Mouse (Mus musculus): ENCODE measurements around the gene Fam83d. TPM values are rescaled to one million over a fixed set of nuclear protein-coding genes. Genes with fewer than 3 reads are reported as not detected.
A peak's percentile ranks its signal among the peaks of the same experiment; 100 is the strongest.
"Not testable (repeated sequence)": the region's sequence is repeated elsewhere in the genome, so short reads cannot be mapped to it uniquely, and the experiment has no call there.

Gene Fam83d
- total and polyA plus RNA-seq, 3 experiments = 12.2 to 19.8 (median 15.5) TPM

DNA sequence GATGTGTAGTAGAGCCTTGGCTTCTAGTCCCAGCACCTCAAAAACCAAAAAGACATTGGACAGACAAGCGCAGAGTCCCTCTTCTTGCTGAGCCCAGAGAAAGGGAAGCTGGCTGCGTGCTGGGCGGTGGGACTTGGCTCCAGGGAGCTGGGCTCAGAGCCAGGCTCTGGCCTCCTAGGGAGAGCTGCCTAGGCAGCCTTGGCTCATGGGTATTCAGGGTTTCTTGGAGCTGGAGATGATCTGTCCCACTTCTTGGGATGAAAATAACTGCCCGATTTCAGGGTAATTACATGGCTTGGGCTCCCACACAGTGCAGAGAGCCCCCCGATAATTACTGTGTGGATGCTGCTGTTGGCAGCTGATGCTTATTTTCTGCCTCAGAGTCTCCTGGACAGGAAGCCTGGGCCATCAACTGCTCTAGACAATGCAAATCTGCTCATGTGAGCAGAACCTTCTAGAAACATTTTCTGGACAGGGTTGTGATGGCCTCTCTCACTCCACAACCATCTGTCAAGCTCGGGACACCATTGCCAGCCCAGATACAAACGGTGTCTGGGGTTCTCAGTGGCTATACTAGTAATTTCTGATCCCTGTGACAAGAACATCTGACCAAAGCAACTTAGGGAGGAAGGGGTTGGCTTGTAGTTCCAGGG is 33.3 kb upstream of the Fam83d start:
- Histone ChIP-seq H3K79me2 (replicated peaks; ENCODE audit: control insufficient read depth, extremely low read depth, insufficient read depth, poor library complexity, severe bottlenecking) (peaks cover 60% of the 10 kb centered on the region), H3K4me1 (ENCODE audit: control insufficient read depth in 1 of 2, insufficient read depth in 2 of 2) (peaks cover 31 to 76% of the 10 kb centered on the region in 2 experiments), H3K36me3 (replicated peaks in 1 of 2; ENCODE audit: control insufficient read depth in 1 of 2, insufficient read depth in 1 of 2, low read length in 1 of 2) (peaks cover 51 to 88% of the 10 kb centered on the region in 2 experiments), H3K9ac (ENCODE audit: insufficient read depth, low read depth) (no peak overlapping the region), H3K4me3 (replicated peaks in 1 of 3; ENCODE audit: low read depth in 2 of 3, low read length in 2 of 3, poor library complexity in 1 of 3) (no peak overlapping the region), H3K27me3 (replicated peaks) (no peaks in the 10 kb centered on the region), H3K27ac (ENCODE audit: insufficient read depth, low read depth) (peak overlapping the region; percentile 58), H3K4me2 (ENCODE audit: insufficient read depth, low read depth, poor library complexity, severe bottlenecking) (no peak overlapping the region), H3K9me3 (replicated peaks; ENCODE audit: low read length) (peaks cover 8% of the 10 kb centered on the region)
- DNase-seq (ENCODE audit: extremely low read depth) = no peak
- dilution Hi-C loops (cut with MboI; ENCODE audit: extremely low pct_ligation_motif_present, extremely low pct_unique_long_range_greater_than_20kb, low sequenced_read_pairs) (no loop called here), in situ Hi-C loops (cut with MboI; ENCODE audit: low pct_ligation_motif_present, low pct_unique_long_range_greater_than_20kb, low sequenced_read_pairs) (loop anchor here (5.0 kb wide), 1 partner anchor 67 kb away; the partner anchor contains the start of gene Ppp1r16b)
- TF ChIP-seq ELF1 (IDR thresholded peaks at IDR 0.05; ENCODE audit: low read depth, low read length) (no peak), IRF4 (IDR thresholded peaks at IDR 0.05; ENCODE audit: low read depth, low read length) (no peak), USF1 (IDR thresholded peaks at IDR 0.05; ENCODE audit: low read depth, low read length) (no peak), POLR2A (IDR thresholded peaks at IDR 0.05; ENCODE audit: low read depth, low read length) (no peak), ETS1 (conservative IDR thresholded peaks at IDR 0.05; ENCODE audit: low read depth, low read length) (0 out of 2 replicates have a peak, but pooled peaks have one; percentile 16), BHLHE40 (IDR thresholded peaks at IDR 0.05; ENCODE audit: low read depth, low read length) (peak; percentile 68), KAT2A (IDR thresholded peaks at IDR 0.05; ENCODE audit: insufficient replicate concordance, low read length) (no peak), JUND (conservative IDR thresholded peaks at IDR 0.05; ENCODE audit: low read depth, low read length) (no peak), HCFC1 (IDR thresholded peaks at IDR 0.05; ENCODE audit: low read depth, low read length) (no peak), MAX (IDR thresholded peaks at IDR 0.05; ENCODE audit: low read length) (no peak), MAFK (IDR thresholded peaks at IDR 0.05; ENCODE audit: insufficient replicate concordance, low read length) (no peak), PAX5 (IDR thresholded peaks at IDR 0.05; ENCODE audit: low read length) (no peak), TCF12 (IDR thresholded peaks at IDR 0.05; ENCODE audit: low read depth, low read length) (0 out of 2 replicates have a peak, but pooled peaks have one; percentile 34)

DNA sequence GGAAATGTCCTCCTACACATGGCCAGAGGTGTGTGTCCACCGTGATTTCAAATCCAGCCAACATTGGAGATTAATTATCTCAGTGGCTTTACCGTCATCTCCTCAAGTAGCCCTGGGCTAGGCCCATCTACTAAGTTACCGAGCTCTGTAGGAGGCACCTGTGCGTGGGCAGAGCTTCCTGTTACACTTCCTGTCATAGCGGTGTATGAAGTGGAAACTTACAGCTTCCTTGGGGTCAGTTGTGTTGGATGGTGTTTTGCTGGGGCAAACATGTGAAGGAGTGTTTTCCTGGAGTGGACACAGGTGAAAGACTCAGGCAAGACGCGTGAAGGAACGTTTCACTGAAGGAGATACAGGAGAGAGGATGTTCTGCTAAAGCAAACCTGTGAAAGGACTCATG is 32.6 kb upstream of the Fam83d start:
- Histone ChIP-seq H3K4me3 (replicated peaks in 1 of 3; ENCODE audit: low read depth in 2 of 3, low read length in 2 of 3, poor library complexity in 1 of 3) (no peak overlapping the region), H3K79me2 (replicated peaks; ENCODE audit: control insufficient read depth, extremely low read depth, insufficient read depth, poor library complexity, severe bottlenecking) (peaks cover 53% of the 10 kb centered on the region), H3K27me3 (replicated peaks) (no peaks in the 10 kb centered on the region), H3K9ac (ENCODE audit: insufficient read depth, low read depth) (no peak overlapping the region), H3K9me3 (replicated peaks; ENCODE audit: low read length) (peaks cover 9% of the 10 kb centered on the region), H3K4me2 (ENCODE audit: insufficient read depth, low read depth, poor library complexity, severe bottlenecking) (no peak overlapping the region), H3K27ac (ENCODE audit: insufficient read depth, low read depth) (peak overlapping the region; percentile 58), H3K4me1 (ENCODE audit: control insufficient read depth in 1 of 2, insufficient read depth in 2 of 2) (peaks cover 31 to 69% of the 10 kb centered on the region in 2 experiments), H3K36me3 (replicated peaks in 1 of 2; ENCODE audit: control insufficient read depth in 1 of 2, insufficient read depth in 1 of 2, low read length in 1 of 2) (peaks cover 51 to 87% of the 10 kb centered on the region in 2 experiments)
- dilution Hi-C loops (cut with MboI; ENCODE audit: extremely low pct_ligation_motif_present, extremely low pct_unique_long_range_greater_than_20kb, low sequenced_read_pairs) = no loop called here
- in situ Hi-C loops (cut with MboI; ENCODE audit: low pct_ligation_motif_present, low pct_unique_long_range_greater_than_20kb, low sequenced_read_pairs) = no loop called here
- no peak for DNase-seq (ENCODE audit: extremely low read depth)
- TF ChIP-seq CHD2 (IDR thresholded peaks at IDR 0.05; ENCODE audit: low read length) = no peak
- peak; percentile 17; the same call in 1 of the 2 replicates for TF ChIP-seq EP300 (IDR thresholded peaks at IDR 0.05; ENCODE audit: low read length)

DNA sequence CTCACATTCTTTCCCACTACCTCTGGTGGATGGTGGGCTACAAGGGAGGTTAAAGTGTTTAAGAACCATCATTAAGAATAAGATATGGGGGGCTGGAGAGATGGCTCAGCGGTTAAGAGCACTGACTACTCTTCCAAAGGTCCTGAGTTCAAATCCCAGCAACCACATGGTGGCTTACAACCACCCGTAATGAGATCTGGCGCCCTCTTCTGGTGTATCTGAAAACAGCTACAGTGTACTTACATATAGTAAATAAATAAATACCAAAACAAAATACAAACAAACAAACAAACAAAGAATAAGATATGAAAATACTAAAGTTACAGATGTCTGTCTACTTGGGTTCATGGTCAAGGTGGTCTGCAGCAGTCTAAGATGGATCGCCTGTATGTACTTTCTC is 31.6 kb upstream of the Fam83d start:
- Histone ChIP-seq H3K4me1 (ENCODE audit: control insufficient read depth in 1 of 2, insufficient read depth in 2 of 2) (peaks cover 31 to 60% of the 10 kb centered on the region in 2 experiments), H3K79me2 (replicated peaks; ENCODE audit: control insufficient read depth, extremely low read depth, insufficient read depth, poor library complexity, severe bottlenecking) (peaks cover 45% of the 10 kb centered on the region), H3K36me3 (replicated peaks in 1 of 2; ENCODE audit: control insufficient read depth in 1 of 2, insufficient read depth in 1 of 2, low read length in 1 of 2) (peaks cover 56 to 87% of the 10 kb centered on the region in 2 experiments), H3K9me3 (replicated peaks; ENCODE audit: low read length) (peaks cover 17% of the 10 kb centered on the region)
- H3K27ac ChIP-seq (ENCODE audit: insufficient read depth, low read depth); H3K27me3 ChIP-seq (replicated peaks); H3K4me3 ChIP-seq (replicated peaks in 1 of 3; ENCODE audit: low read depth in 2 of 3, low read length in 2 of 3, poor library complexity in 1 of 3); DNase-seq (ENCODE audit: extremely low read depth); H3K9ac ChIP-seq (ENCODE audit: insufficient read depth, low read depth); in situ Hi-C loops (cut with MboI; ENCODE audit: low pct_ligation_motif_present, low pct_unique_long_range_greater_than_20kb, low sequenced_read_pairs); H3K4me2 ChIP-seq (ENCODE audit: insufficient read depth, low read depth, poor library complexity, severe bottlenecking); dilution Hi-C loops (cut with MboI; ENCODE audit: extremely low pct_ligation_motif_present, extremely low pct_unique_long_range_greater_than_20kb, low sequenced_read_pairs): not testable (repeated sequence)

Data from CH12.LX (cell line).